Mouse (Mus musculus) forebrain, embryonic 11.5 days (tissue): Measurements from ENCODE around the gene Mfsd12. TPM values are rescaled to one million over a fixed set of nuclear protein-coding genes. Genes with fewer than 3 reads are reported as not detected.

Source experiments
- ATAC-seq: fragments of 200-750 bp; cut with Nextera tagmentation; replicated peaks from 2 replicates; pipeline ENCODE4 v1.8.0; 2017; ENCODE audit warnings: moderate TSS enrichment; ENCODE audit not compliant: low FRiP score
- DNase-seq: peaks from one replicate; pipeline ENCODE4 v3.0.0-alpha.2; 2017; ENCODE audit warnings: low spot score
- H3K27ac ChIP-seq: fragments of 300-500 bp; sonication (generic); 2 replicates; pipeline ENCODE4 v1.5.1; 2014; ENCODE audit warnings: low read depth, low read length
- H3K27me3 ChIP-seq: fragments of 300-500 bp; sonication (generic); 2 replicates; pipeline ENCODE4 v1.6.1; 2014; ENCODE audit warnings: mild to moderate bottlenecking, low read length, mixed read lengths; ENCODE audit not compliant: control insufficient read depth, insufficient read depth
- H3K36me3 ChIP-seq: fragments of 300-500 bp; sonication (generic); 2 replicates; pipeline ENCODE4 v1.6.1; 2014; ENCODE audit warnings: mild to moderate bottlenecking, low read length, moderate library complexity, mixed read lengths; ENCODE audit not compliant: control insufficient read depth, insufficient read depth
- H3K4me1 ChIP-seq: fragments of 300-500 bp; sonication (generic); replicated peaks from 2 replicates; pipeline ENCODE4 v1.6.1; 2014; ENCODE audit warnings: low read length, mixed read lengths; ENCODE audit not compliant: control insufficient read depth, insufficient read depth
- H3K4me2 ChIP-seq: fragments of 300-500 bp; sonication (generic); 2 replicates; pipeline ENCODE4 v1.6.1; 2014; ENCODE audit warnings: low read depth, mild to moderate bottlenecking, low read length, moderate library complexity, mixed read lengths; ENCODE audit not compliant: severe bottlenecking
- H3K4me3 ChIP-seq: fragments of 300-500 bp; sonication (generic); 2 replicates; pipeline ENCODE4 v1.5.1; 2014; ENCODE audit warnings: low read depth, low read length
- H3K9ac ChIP-seq: fragments of 300-500 bp; sonication (generic); 2 replicates; pipeline ENCODE4 v1.6.1; 2014; ENCODE audit warnings: low read length
- H3K9me3 ChIP-seq: fragments of 300-500 bp; sonication (generic); 2 replicates; pipeline ENCODE4 v1.6.1; 2016; ENCODE audit warnings: low read length, mixed read lengths; ENCODE audit not compliant: control insufficient read depth
- whole genome bisulfite sequencing: fragments of 180-500 bp; shearing (Covaris S2); extraction: QIAGEN DNeasy Blood & Tissue Kit; methylation state at CpG from one replicate; pipeline ENCODE4 v1.1.7; 2014; 5-methylcytosine and 5-hydroxymethylcytosine counted together
- polyA plus RNA-seq: library from polyadenylated mRNA; unstranded; fragments of >200 nt; fragmentation: Nextera tagmentation; extraction: Ambion mirVana; gene quantifications from 2 replicates; pipeline ENCODE4 v1.2.1, GENCODE M21; 2014

Gene Mfsd12
- polyA plus RNA-seq, 1 experiment from 2014 or later = 4.7 TPM

- peak overlapping the region; percentile 79 for H3K4me2 ChIP-seq
- peak overlapping the region; percentile 59 for H3K9ac ChIP-seq
- H3K4me3 ChIP-seq = peak overlapping the region; percentile 93
- H3K36me3 ChIP-seq = peaks cover 10% of the 10 kb centered on the region; the same call in 1 of the 2 replicates
- no peaks in the 10 kb centered on the region for H3K9me3 ChIP-seq
- DNase-seq (no peak), ATAC-seq (no peak)
- H3K4me1 ChIP-seq = peaks cover 20% of the 10 kb centered on the region
- WGBS = 49% methylated on average over 8 of the region's 8 CpGs
- H3K27me3 ChIP-seq = no peaks in the 10 kb centered on the region
- H3K27ac ChIP-seq = no peak overlapping the region
Measured at GRCm38 (mm10) chr10:81319330-81319699, 38.0 kb upstream of the Mfsd12 start.

GRCm38 (mm10) chr10:81319741-81320549 is 37.3 kb upstream of the Mfsd12 start:
- Histone ChIP-seq H3K27ac (peak overlapping the region; percentile 72), H3K4me2 (peak overlapping the region; percentile 79), H3K4me3 (peak overlapping the region; percentile 93), H3K27me3 (no peaks in the 10 kb centered on the region), H3K36me3 (peaks cover 15% of the 10 kb centered on the region; the same call in 1 of the 2 replicates), H3K4me1 (peaks cover 20% of the 10 kb centered on the region), H3K9me3 (no peaks in the 10 kb centered on the region), H3K9ac (peak overlapping the region; percentile 59)
- ATAC-seq (peak; percentile 3), DNase-seq (peak; percentile 98)
- WGBS = 2% methylated on average over 38 of the region's 38 CpGs

GRCm38 (mm10) chr10:81320550-81321347 is 36.5 kb upstream of the Mfsd12 start, which contains the start of gene Cactin:
Cactin (plus strand) TSS chr10:81321103.
- H3K9me3 ChIP-seq = no peaks in the 10 kb centered on the region
- ATAC-seq (peak; percentile 91), DNase-seq (peak; percentile 99)
- peak within 1 kb of the TSS; percentile 83 for H3K9ac ChIP-seq
- no peaks in the 10 kb centered on the region for H3K27me3 ChIP-seq
- H3K36me3 ChIP-seq = peaks cover 23% of the 10 kb centered on the region
- H3K4me3 ChIP-seq = peak within 1 kb of the TSS; percentile 93
- peak within 1 kb of the TSS; percentile 72 for H3K27ac ChIP-seq
- peak within 1 kb of the TSS; percentile 79 for H3K4me2 ChIP-seq
- peaks cover 20% of the 10 kb centered on the region for H3K4me1 ChIP-seq
- under 1% methylated on average over 68 of the region's 68 CpGs for WGBS

GRCm38 (mm10) chr10:81321436-81321835 is 35.9 kb upstream of the Mfsd12 start:
- 4% methylated on average over 20 of the region's 20 CpGs for WGBS
- H3K4me2 ChIP-seq = peak overlapping the region; percentile 79
- no peaks in the 10 kb centered on the region for H3K27me3 ChIP-seq
- ATAC-seq = peak; percentile 3; the same call in 1 of the 2 replicates
- H3K4me1 ChIP-seq = peaks cover 20% of the 10 kb centered on the region
- no peak for DNase-seq
- H3K4me3 ChIP-seq = peak overlapping the region; percentile 93
- no peaks in the 10 kb centered on the region for H3K9me3 ChIP-seq
- peak overlapping the region; percentile 83 for H3K9ac ChIP-seq
- H3K36me3 ChIP-seq = peaks cover 26% of the 10 kb centered on the region
- peak overlapping the region; percentile 72; the same call in 1 of the 2 replicates for H3K27ac ChIP-seq

- WGBS = 95% methylated on average over 27 of the region's 27 CpGs
- Histone ChIP-seq H3K9me3 (no peaks in the 10 kb centered on the region), H3K36me3 (peaks cover 29% of the 10 kb centered on the region), H3K4me1 (peaks cover 14% of the 10 kb centered on the region), H3K27ac (no peak overlapping the region), H3K4me2 (no peak overlapping the region), H3K9ac (no peak overlapping the region), H3K27me3 (no peaks in the 10 kb centered on the region), H3K4me3 (peak overlapping the region; percentile 93; the same call in 1 of the 2 replicates)
- DNase-seq (no peak), ATAC-seq (no peak)
Measured at GRCm38 (mm10) chr10:81322444-81322843, 34.8 kb upstream of the Mfsd12 start.

- no peak for ATAC-seq
- no peak overlapping the region for H3K9ac ChIP-seq
- H3K9me3 ChIP-seq = no peaks in the 10 kb centered on the region
- H3K27me3 ChIP-seq = no peaks in the 10 kb centered on the region
- H3K4me2 ChIP-seq = no peak overlapping the region
- H3K27ac ChIP-seq = no peak overlapping the region
- 95% methylated on average over 23 of the region's 23 CpGs for WGBS
- peaks cover 27% of the 10 kb centered on the region for H3K36me3 ChIP-seq
- no peak for DNase-seq
- H3K4me3 ChIP-seq = no peak overlapping the region
- H3K4me1 ChIP-seq = peaks cover 14% of the 10 kb centered on the region
Measured at GRCm38 (mm10) chr10:81323141-81323775, 34.0 kb upstream of the Mfsd12 start.

GRCm38 (mm10) chr10:81323791-81324530 is 33.3 kb upstream of the Mfsd12 start:
- H3K9me3 ChIP-seq = no peaks in the 10 kb centered on the region
- H3K4me3 ChIP-seq = no peak overlapping the region
- no peak overlapping the region for H3K4me2 ChIP-seq
- peaks cover 27% of the 10 kb centered on the region for H3K36me3 ChIP-seq
- H3K9ac ChIP-seq = no peak overlapping the region
- DNase-seq (no peak), ATAC-seq (no peak)
- no peak overlapping the region for H3K27ac ChIP-seq
- WGBS = 94% methylated on average over 18 of the region's 18 CpGs
- no peaks in the 10 kb centered on the region for H3K27me3 ChIP-seq
- peaks cover 14% of the 10 kb centered on the region for H3K4me1 ChIP-seq

- Histone ChIP-seq H3K4me3 (no peak overlapping the region), H3K4me1 (peaks cover 7% of the 10 kb centered on the region), H3K36me3 (peaks cover 27% of the 10 kb centered on the region), H3K27ac (no peak overlapping the region), H3K27me3 (no peaks in the 10 kb centered on the region), H3K4me2 (no peak overlapping the region), H3K9ac (no peak overlapping the region), H3K9me3 (no peaks in the 10 kb centered on the region)
- ATAC-seq (no peak), DNase-seq (no peak)
- WGBS = 93% methylated on average over 21 of the region's 21 CpGs
Measured at GRCm38 (mm10) chr10:81325176-81325575, 32.1 kb upstream of the Mfsd12 start.
